Mouse (Mus musculus): ENCODE measurements around the gene Gnai2. TPM values are rescaled to one million over a fixed set of nuclear protein-coding genes. Genes with fewer than 3 reads are reported as not detected.
"Not testable (repeated sequence)": the region's sequence is repeated elsewhere in the genome, so short reads cannot be mapped to it uniquely, and the experiment has no call there.

Gene Gnai2
- polyA plus RNA-seq, 1 experiment from 2014 or later = 570 TPM

DNA sequence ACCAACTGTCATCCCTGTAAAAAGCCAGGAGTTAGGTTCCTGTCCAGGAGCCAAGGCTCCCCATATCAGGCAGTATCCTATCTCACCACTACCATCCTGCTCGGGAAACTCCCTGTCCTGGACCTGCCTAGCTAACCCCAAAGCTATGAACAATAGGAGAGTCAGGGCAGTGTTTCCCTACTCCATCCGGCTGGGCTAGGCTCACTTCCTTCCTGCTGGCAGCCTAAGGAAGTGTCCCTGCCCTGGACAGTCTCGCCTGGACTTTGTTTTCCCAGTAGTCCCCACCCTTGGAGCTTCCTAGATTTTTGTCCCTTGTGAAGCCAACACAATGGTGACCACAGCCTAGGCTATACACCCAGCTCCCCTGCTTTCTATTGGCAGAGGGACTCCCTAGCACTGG lies 68.3 kb downstream of the Gnai2 start:
- Histone ChIP-seq H3K27me3 (no peaks in the 10 kb centered on the region), H3K9me3 (no peaks in the 10 kb centered on the region), H3K36me3 (replicated peaks) (peaks cover 45% of the 10 kb centered on the region), H3K4me1 (peaks cover 59% of the 10 kb centered on the region), H3K9ac (no peak overlapping the region), H3K4me3 (replicated peaks) (no peak overlapping the region), H3K4me2 (no peak overlapping the region), H3K27ac (peak overlapping the region; percentile 54; the same call in 1 of the 2 replicates)
- no peak for ATAC-seq (ENCODE audit: low FRiP score)
- 71% methylated on average over 3 of the region's 3 CpGs for WGBS

DNA sequence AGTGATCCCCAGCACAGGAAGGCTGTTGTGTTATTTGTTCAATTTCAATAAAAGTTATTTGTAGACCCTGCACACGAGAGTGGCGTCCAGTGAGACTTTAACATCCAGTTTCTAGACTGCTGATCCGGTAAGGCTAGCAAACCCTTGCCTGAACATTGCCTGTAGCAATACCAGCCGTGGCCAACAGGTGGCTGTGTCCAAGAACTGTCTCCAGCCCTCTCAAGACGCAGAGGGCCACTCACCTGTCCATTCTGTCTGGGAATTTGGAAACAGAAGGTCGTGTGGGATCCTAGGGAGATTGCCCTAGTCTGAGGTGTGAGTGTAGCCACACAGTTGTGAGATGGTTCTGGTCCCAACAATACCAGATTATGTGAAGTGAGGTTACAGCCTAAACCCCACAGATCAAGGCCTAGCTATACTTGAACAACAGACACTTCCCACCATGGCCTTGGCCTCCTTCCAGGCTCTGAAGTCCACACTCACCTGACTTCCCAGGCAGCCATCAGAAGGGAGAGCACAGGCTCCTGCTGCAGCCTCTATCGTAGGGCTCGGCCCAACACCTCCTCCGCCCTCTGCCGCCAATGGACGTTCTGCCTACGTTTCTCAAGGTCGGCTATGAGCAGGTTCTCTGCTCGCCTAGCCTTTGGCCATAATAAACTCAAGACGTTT lies 69.0 kb downstream of the Gnai2 start:
- Histone ChIP-seq H3K9me3 (no peaks in the 10 kb centered on the region), H3K4me1 (peaks cover 52% of the 10 kb centered on the region), H3K9ac (no peak overlapping the region), H3K27ac (no peak overlapping the region), H3K36me3 (replicated peaks) (peaks cover 45% of the 10 kb centered on the region), H3K27me3 (no peaks in the 10 kb centered on the region), H3K4me3 (replicated peaks) (no peak overlapping the region), H3K4me2 (no peak overlapping the region)
- WGBS = 61% methylated on average over 15 of the region's 15 CpGs
- no peak for ATAC-seq (ENCODE audit: low FRiP score)

GRCm38 (mm10) chr9:107565556-107565955 lies 69.6 kb downstream of the Gnai2 start:
- Histone ChIP-seq H3K27ac (0 out of 2 replicates have a peak overlapping the region, but pooled peaks have one; percentile 8), H3K4me1 (peaks cover 46% of the 10 kb centered on the region), H3K36me3 (replicated peaks) (peaks cover 45% of the 10 kb centered on the region)
- not testable (repeated sequence) for H3K9ac ChIP-seq; H3K9me3 ChIP-seq; H3K27me3 ChIP-seq; H3K4me2 ChIP-seq; ATAC-seq (ENCODE audit: low FRiP score); H3K4me3 ChIP-seq (replicated peaks)
- WGBS = 50% methylated on average over 5 of the region's 5 CpGs

Other genes starting within 250 kb of the Gnai2 start
- 3.3 and 3.4 TPM in 2 replicates for gene Cacna2d2, start 235.8 kb downstream of the Gnai2 start, polyA plus RNA-seq (2016; fragmentation: Nextera tagmentation; extraction: Ambion mirVana)
- gene Tmem115, start 101.4 kb downstream of the Gnai2 start, polyA plus RNA-seq (2016; fragmentation: Nextera tagmentation; extraction: Ambion mirVana) = 43.3 and 45.0 TPM in 2 replicates
- 17.7 and 18.9 TPM in 2 replicates for gene Cyb561d2, start 93.2 kb downstream of the Gnai2 start, polyA plus RNA-seq (2016; fragmentation: Nextera tagmentation; extraction: Ambion mirVana)
- 43.1 and 46.3 TPM in 2 replicates for gene Nprl2, start 93.1 kb downstream of the Gnai2 start, polyA plus RNA-seq (2016; fragmentation: Nextera tagmentation; extraction: Ambion mirVana)
- gene Zmynd10, start 88.1 kb downstream of the Gnai2 start, polyA plus RNA-seq (2016; fragmentation: Nextera tagmentation; extraction: Ambion mirVana) = 1.0 and 2.2 TPM in 2 replicates
- gene Rassf1, start 83.8 kb downstream of the Gnai2 start, polyA plus RNA-seq (2016; fragmentation: Nextera tagmentation; extraction: Ambion mirVana) = 40.0 and 45.7 TPM in 2 replicates
- gene Tusc2, start 72.1 kb downstream of the Gnai2 start, polyA plus RNA-seq (2016; fragmentation: Nextera tagmentation; extraction: Ambion mirVana) = 77.2 and 79.9 TPM in 2 replicates
- gene Hyal2, start 67.4 kb downstream of the Gnai2 start, polyA plus RNA-seq (2016; fragmentation: Nextera tagmentation; extraction: Ambion mirVana) = 108 and 110 TPM in 2 replicates
- 6.9 and 8.4 TPM in 2 replicates for gene Hyal1, start 58.4 kb downstream of the Gnai2 start, polyA plus RNA-seq (2016; fragmentation: Nextera tagmentation; extraction: Ambion mirVana)
- 13.7 and 14.2 TPM in 2 replicates for gene Naa80, start 56.5 kb downstream of the Gnai2 start, polyA plus RNA-seq (2016; fragmentation: Nextera tagmentation; extraction: Ambion mirVana)
- 0.80 and 1.2 TPM in 2 replicates for gene Hyal3, start 54.5 kb downstream of the Gnai2 start, polyA plus RNA-seq (2016; fragmentation: Nextera tagmentation; extraction: Ambion mirVana)
- 22.1 and 26.3 TPM in 2 replicates for gene Ifrd2, start 47.7 kb downstream of the Gnai2 start, polyA plus RNA-seq (2016; fragmentation: Nextera tagmentation; extraction: Ambion mirVana)
- gene Sema3b, start 26.1 kb downstream of the Gnai2 start, polyA plus RNA-seq (2016; fragmentation: Nextera tagmentation; extraction: Ambion mirVana) = 1.7 and 2.6 TPM in 2 replicates
- 8.5 and 10.6 TPM in 2 replicates for gene Slc38a3, start 34.2 kb upstream of the Gnai2 start, polyA plus RNA-seq (2016; fragmentation: Nextera tagmentation; extraction: Ambion mirVana)
- 1.7 and 2.1 TPM in 2 replicates for gene Gnat1, start 44.3 kb upstream of the Gnai2 start, polyA plus RNA-seq (2016; fragmentation: Nextera tagmentation; extraction: Ambion mirVana)
- 13.2 and 15.2 TPM in 2 replicates for gene Sema3f, start 75.1 kb upstream of the Gnai2 start, polyA plus RNA-seq (2016; fragmentation: Nextera tagmentation; extraction: Ambion mirVana)
- gene Rbm5, start 135.6 kb upstream of the Gnai2 start, polyA plus RNA-seq (2016; fragmentation: Nextera tagmentation; extraction: Ambion mirVana) = 232 and 237 TPM in 2 replicates
- 136 and 137 TPM in 2 replicates for gene Rbm6, start 237.9 kb upstream of the Gnai2 start, polyA plus RNA-seq (2016; fragmentation: Nextera tagmentation; extraction: Ambion mirVana)

All from forebrain, embryonic 12.5 days (tissue).